Mouse (Mus musculus) kidney, postnatal 0 days (tissue): Measurements from ENCODE around the gene Klk14. TPM values are rescaled to one million over a fixed set of nuclear protein-coding genes. Genes with fewer than 3 reads are reported as not detected.
"Not testable (repeated sequence)": the region's sequence is repeated elsewhere in the genome, so short reads cannot be mapped to it uniquely, and the experiment has no call there.

Experiments
- ATAC-seq: fragments of 200-750 bp; cut with Nextera tagmentation; replicated peaks from 2 replicates; pipeline ENCODE4 v1.8.0; 2017; ENCODE audit warnings: low read depth, moderate number of reproducible peaks, moderate TSS enrichment, moderate library complexity; ENCODE audit not compliant: low FRiP score
- DNase-seq: peaks from one replicate; pipeline ENCODE4 v3.0.0-alpha.2; 2016; ENCODE audit warnings: low spot score
- H3K27ac ChIP-seq: fragments of 300-500 bp; sonication (generic); 2 replicates; pipeline ENCODE4 v1.5.1; 2014; ENCODE audit warnings: mild to moderate bottlenecking
- H3K27me3 ChIP-seq: fragments of 300-500 bp; sonication (generic); 2 replicates; pipeline ENCODE4 v1.6.1; 2014; ENCODE audit warnings: low read length, mixed read lengths; ENCODE audit not compliant: insufficient read depth
- H3K36me3 ChIP-seq: fragments of 300-500 bp; sonication (generic); 2 replicates; pipeline ENCODE4 v1.6.1; 2014; ENCODE audit warnings: low read length, mixed read lengths; ENCODE audit not compliant: insufficient read depth
- H3K4me1 ChIP-seq: fragments of 300-500 bp; sonication (generic); replicated peaks from 2 replicates; pipeline ENCODE4 v1.6.1; 2014; ENCODE audit warnings: antibody characterized with exemption, low read length, mixed read lengths; ENCODE audit not compliant: insufficient read depth
- H3K4me2 ChIP-seq: fragments of 300-500 bp; sonication (generic); 2 replicates; pipeline ENCODE4 v1.6.1; 2014; ENCODE audit warnings: mild to moderate bottlenecking, low read length, moderate library complexity, mixed read lengths
- H3K4me3 ChIP-seq: fragments of 300-500 bp; sonication (generic); replicated peaks from 2 replicates; pipeline ENCODE4 v1.5.1; 2014; ENCODE audit warnings: low read depth, low read length
- H3K9ac ChIP-seq: fragments of 300-500 bp; sonication (generic); 2 replicates; pipeline ENCODE4 v1.6.1; 2014; ENCODE audit warnings: low read depth, low read length
- H3K9me3 ChIP-seq: fragments of 300-500 bp; sonication (generic); replicated peaks from 2 replicates; pipeline ENCODE4 v1.6.1; 2016; ENCODE audit warnings: low read length, inconsistent platforms, mixed read lengths
- CTCF ChIP-seq: IDR thresholded peaks from 2 replicates; pipeline ENCODE4 v1.5.1; 2016; ENCODE audit warnings: antibody characterized with exemption, low read depth, mild to moderate bottlenecking, moderate library complexity
- WGBS: fragments of 180-500 bp; shearing (Covaris S2); extraction: QIAGEN DNeasy Blood & Tissue Kit; methylation state at CpG from one replicate; pipeline ENCODE4 v1.1.7; 2014; 5-methylcytosine and 5-hydroxymethylcytosine counted together
- polyA plus RNA-seq: library from polyadenylated mRNA; unstranded; fragments of >200 nt; fragmentation: Nextera tagmentation; extraction: Ambion mirVana; gene quantifications from 2 replicates; pipeline ENCODE4 v1.2.1, GENCODE M21; 2015

Gene Klk14
- polyA plus RNA-seq, 1 experiment from 2014 or later = not detected

- H3K4me2 ChIP-seq = no peak overlapping the region
- 96% methylated on average over 32 of the region's 32 CpGs for WGBS
- ATAC-seq = no peak
Observed at GRCm38 (mm10) chr7:43675091-43675490, 15.1 kb upstream of the Klk14 start.

GRCm38 (mm10) chr7:43678517-43678916 lies 11.7 kb upstream of the Klk14 start:
- peak; percentile 51 for DNase-seq
- peak; percentile 67 for TF ChIP-seq CTCF

More at GRCm38 (mm10) chr7:43675091-43675490, 15.1 kb upstream of the Klk14 start:
- Histone ChIP-seq H3K9me3 (no peaks in the 10 kb centered on the region), H3K36me3 (peaks cover 25% of the 10 kb centered on the region), H3K27me3 (no peaks in the 10 kb centered on the region), H3K27ac (no peak overlapping the region), H3K9ac (no peak overlapping the region), H3K4me3 (no peak overlapping the region), H3K4me1 (0 out of 2 replicates have a peak, but pooled peaks cover 6% of the 10 kb centered on the region)
- no peak for TF ChIP-seq CTCF
- DNase-seq = no peak

GRCm38 (mm10) chr7:43680960-43681359 lies 9.3 kb upstream of the Klk14 start:
- 16% methylated on average over 5 of the region's 5 CpGs for WGBS
- Histone ChIP-seq H3K4me3 (no peak overlapping the region), H3K36me3 (peaks cover 17% of the 10 kb centered on the region), H3K4me2 (no peak overlapping the region), H3K4me1 (no peaks in the 10 kb centered on the region), H3K27me3 (no peaks in the 10 kb centered on the region), H3K27ac (no peak overlapping the region), H3K9me3 (no peaks in the 10 kb centered on the region), H3K9ac (no peak overlapping the region)
- DNase-seq = peak; percentile 73
- no peak for ATAC-seq
- peak; percentile 86 for TF ChIP-seq CTCF

More at GRCm38 (mm10) chr7:43678517-43678916, 11.7 kb upstream of the Klk14 start:
- H3K4me2 ChIP-seq = no peak overlapping the region
- H3K27me3 ChIP-seq = no peaks in the 10 kb centered on the region
- no peak overlapping the region for H3K9ac ChIP-seq
- H3K4me3 ChIP-seq = no peak overlapping the region
- H3K9me3 ChIP-seq = no peaks in the 10 kb centered on the region
- H3K4me1 ChIP-seq = no peaks in the 10 kb centered on the region
- no peak for ATAC-seq
- peaks cover 25% of the 10 kb centered on the region for H3K36me3 ChIP-seq
- H3K27ac ChIP-seq = no peak overlapping the region

- 18% methylated on average over 1 of the region's 1 CpGs for WGBS
- not testable (repeated sequence) for H3K36me3 ChIP-seq, H3K9me3 ChIP-seq, H3K4me3 ChIP-seq, H3K27ac ChIP-seq, H3K9ac ChIP-seq, H3K4me2 ChIP-seq, H3K27me3 ChIP-seq, ATAC-seq, H3K4me1 ChIP-seq
- peak; percentile 50 for TF ChIP-seq CTCF
- DNase-seq = peak; percentile 28
Observed at GRCm38 (mm10) chr7:43682511-43682910, 7.7 kb upstream of the Klk14 start.

GRCm38 (mm10) chr7:43685088-43685487 lies 5.1 kb upstream of the Klk14 start:
- no peak for TF ChIP-seq CTCF
- Histone ChIP-seq H3K9ac (no peak overlapping the region), H3K4me3 (no peak overlapping the region), H3K4me1 (no peaks in the 10 kb centered on the region), H3K27me3 (no peaks in the 10 kb centered on the region), H3K4me2 (no peak overlapping the region), H3K36me3 (no peaks in the 10 kb centered on the region), H3K27ac (no peak overlapping the region), H3K9me3 (no peaks in the 10 kb centered on the region)
- 59% methylated on average over 7 of the region's 7 CpGs for WGBS
- DNase-seq (no peak), ATAC-seq (no peak)

GRCm38 (mm10) chr7:43710031-43710430 lies 19.8 kb downstream of the Klk14 start:
- Histone ChIP-seq H3K4me2 (no peak overlapping the region), H3K27me3 (no peaks in the 10 kb centered on the region), H3K9ac (no peak overlapping the region), H3K4me1 (0 out of 2 replicates have a peak, but pooled peaks cover 3% of the 10 kb centered on the region), H3K27ac (no peak overlapping the region), H3K36me3 (no peaks in the 10 kb centered on the region), H3K9me3 (no peaks in the 10 kb centered on the region), H3K4me3 (no peak overlapping the region)
- DNase-seq (no peak), ATAC-seq (no peak)
- no peak for TF ChIP-seq CTCF
- 72% methylated on average over 3 of the region's 3 CpGs for WGBS

GRCm38 (mm10) chr7:43712267-43712666 lies 22.0 kb downstream of the Klk14 start, which contains the start of gene Klk13:
Gene Klk13 (plus strand): TSS chr7:43712567.
- Histone ChIP-seq H3K4me3 (no peak within 1 kb of the TSS), H3K9ac (no peak within 1 kb of the TSS), H3K9me3 (no peaks in the 10 kb centered on the region), H3K27me3 (no peaks in the 10 kb centered on the region), H3K36me3 (no peaks in the 10 kb centered on the region), H3K27ac (no peak within 1 kb of the TSS), H3K4me1 (0 out of 2 replicates have a peak, but pooled peaks cover 3% of the 10 kb centered on the region), H3K4me2 (peak within 1 kb of the TSS; percentile 25)
- ATAC-seq (no peak), DNase-seq (no peak)
- no peak for TF ChIP-seq CTCF
- WGBS = 60% methylated on average over 4 of the region's 4 CpGs
